Mouse (Mus musculus) MEL (cell line): ENCODE results near the gene Il4i1.

Source experiments
- BHLHE40 ChIP-seq: IDR thresholded peaks from 2 replicates; pipeline ENCODE4 v1.6.1; 2012; ENCODE audit warnings: low read depth, mild to moderate bottlenecking, inconsistent platforms, low read length, improper control_type of control experiment, borderline replicate concordance
- CTCF ChIP-seq, 3 experiments: IDR thresholded peaks in 2 of 3; conservative IDR thresholded peaks in 1 of 3; 2 replicates each; pipeline ENCODE4 v1.5.1; 2011 to 2012; ENCODE audit warnings: low read length in 3 of 3, low read depth in 2 of 3, mild to moderate bottlenecking in 2 of 3, improper control_type of control experiment in 1 of 3, inconsistent platforms in 1 of 3, mixed read lengths in 1 of 3, moderate library complexity in 1 of 3; ENCODE audit not compliant: control insufficient read depth in 1 of 3, insufficient read depth in 1 of 3, poor library complexity in 1 of 3, severe bottlenecking in 1 of 3
- ELF1 ChIP-seq: IDR thresholded peaks from 2 replicates; pipeline ENCODE4 v1.6.1; 2014; ENCODE audit warnings: low read depth, mild to moderate bottlenecking, inconsistent platforms, low read length, improper control_type of control experiment, moderate library complexity
- GATA1 ChIP-seq: IDR thresholded peaks from 2 replicates; pipeline ENCODE4 v1.6.1; 2011; ENCODE audit warnings: low read depth, low read length, improper control_type of control experiment
- MAFK ChIP-seq: IDR thresholded peaks from 2 replicates; pipeline ENCODE4 v1.6.1; 2011; ENCODE audit warnings: low read depth, mild to moderate bottlenecking, low read length, improper control_type of control experiment, borderline replicate concordance
- POLR2A ChIP-seq, 2 experiments: IDR thresholded peaks; 2 replicates each; pipeline ENCODE4 v1.6.1; 2011 to 2012; ENCODE audit warnings: low read length in 2 of 2, mild to moderate bottlenecking in 2 of 2, control low read depth in 1 of 2, improper control_type of control experiment in 1 of 2, low read depth in 1 of 2, moderate library complexity in 1 of 2; ENCODE audit not compliant: control insufficient read depth in 1 of 2, insufficient read depth in 1 of 2, poor library complexity in 1 of 2
- POLR2AphosphoS2 ChIP-seq: IDR thresholded peaks from 2 replicates; pipeline ENCODE4 v1.6.1; 2011; ENCODE audit warnings: low read length, improper control_type of control experiment
- SMC3 ChIP-seq: IDR thresholded peaks from 2 replicates; pipeline ENCODE4 v1.6.1; 2011; ENCODE audit warnings: low read depth, low read length, improper control_type of control experiment
- TCF12 ChIP-seq: IDR thresholded peaks from 2 replicates; pipeline ENCODE4 v1.6.1; 2014; ENCODE audit warnings: low read depth, mild to moderate bottlenecking, inconsistent platforms, low read length, improper control_type of control experiment, moderate library complexity
- USF2 ChIP-seq, 2 experiments: IDR thresholded peaks; 2 replicates each; pipeline ENCODE4 v1.6.1; 2011 to 2012; ENCODE audit warnings: improper control_type of control experiment in 2 of 2, low read length in 2 of 2, borderline replicate concordance in 1 of 2, inconsistent platforms in 1 of 2, low read depth in 1 of 2, mild to moderate bottlenecking in 1 of 2; ENCODE audit not compliant: insufficient read depth in 1 of 2
- ZMIZ1 ChIP-seq: IDR thresholded peaks from 2 replicates; pipeline ENCODE4 v1.6.1; 2012; ENCODE audit warnings: low read depth, mild to moderate bottlenecking, inconsistent platforms, low read length, improper control_type of control experiment, moderate library complexity

GRCm38 (mm10) chr7:44857905-44858304 is 41.7 kb downstream of the Il4i1 start:
- TF ChIP-seq TCF12: no peak
- no peak for TF ChIP-seq CTCF (IDR thresholded peaks at IDR 0.05 in 2 of 3, conservative IDR thresholded peaks at IDR 0.05 in 1 of 3; ENCODE audit: control insufficient read depth in 1 of 3, insufficient read depth in 1 of 3, low read depth in 2 of 3, low read length in 3 of 3, poor library complexity in 1 of 3, severe bottlenecking in 1 of 3)
- TF ChIP-seq POLR2AphosphoS2: no peak
- no peak for TF ChIP-seq SMC3
- no peak for TF ChIP-seq USF2 (IDR thresholded peaks at IDR 0.05; ENCODE audit: borderline replicate concordance in 1 of 2, insufficient read depth in 1 of 2, low read depth in 1 of 2, low read length in 2 of 2)
- no peak for TF ChIP-seq GATA1
- TF ChIP-seq ZMIZ1: no peak
- TF ChIP-seq POLR2A (IDR thresholded peaks at IDR 0.05; ENCODE audit: control insufficient read depth in 1 of 2, insufficient read depth in 1 of 2, low read depth in 1 of 2, low read length in 2 of 2, poor library complexity in 1 of 2): no peak
- no peak for TF ChIP-seq BHLHE40
- TF ChIP-seq ELF1: no peak
- TF ChIP-seq MAFK: no peak
